Mouse (Mus musculus) neural tube, embryonic 10.5 days (tissue): ENCODE data around the gene Ostf1.

Source experiments
- DNase-seq: peaks from one replicate; pipeline ENCODE4 v3.0.0-alpha.2; 2017; ENCODE audit warnings: low spot score; ENCODE audit errors: extremely low spot score

Ostf1 gene

GRCm38 (mm10) chr19:18646397-18646796 lies 14.8 kb upstream of the Ostf1 start:
- DNase-seq, result no peak

DNA sequence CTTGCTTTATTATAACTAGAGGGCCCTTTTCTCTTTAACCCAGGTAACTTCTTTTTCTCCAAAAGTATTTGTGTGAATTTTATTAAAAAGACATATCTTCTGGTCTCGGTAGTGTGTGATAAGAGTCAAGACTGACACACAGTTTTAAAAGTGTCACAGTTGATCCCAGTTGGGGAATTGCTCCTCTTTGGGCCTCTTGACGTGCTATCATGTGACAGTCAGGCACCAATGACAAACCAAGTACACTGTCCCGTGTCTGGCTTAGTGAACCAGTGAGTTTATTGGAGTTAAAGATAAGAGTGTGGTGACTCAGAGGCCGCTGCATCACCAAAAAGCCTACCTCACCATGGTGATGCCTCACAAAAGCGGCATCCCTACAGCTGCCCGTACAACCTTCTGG lies 12.5 kb upstream of the Ostf1 start:
- DNase-seq, result no peak

DNA sequence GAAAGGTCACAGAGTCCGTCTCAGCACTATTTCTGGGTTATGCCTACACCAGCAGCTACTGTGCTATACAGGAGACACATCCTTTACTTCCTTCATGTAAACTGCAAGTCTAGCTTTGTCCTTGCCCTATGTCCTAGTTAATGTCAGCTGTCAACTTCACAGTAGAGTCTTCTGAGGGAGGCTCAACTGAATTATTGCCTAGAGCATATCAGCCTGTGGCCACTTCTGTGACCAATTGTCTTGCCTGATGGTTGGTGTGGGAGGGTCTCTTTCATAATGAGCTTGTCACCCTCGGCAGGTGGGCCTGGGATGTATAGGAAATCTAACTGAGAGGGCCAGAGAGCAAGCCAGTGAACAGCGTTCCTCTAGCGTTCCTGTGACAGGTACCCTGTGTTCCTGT lies 11.8 kb upstream of the Ostf1 start:
- DNase-seq, result no peak

DNA sequence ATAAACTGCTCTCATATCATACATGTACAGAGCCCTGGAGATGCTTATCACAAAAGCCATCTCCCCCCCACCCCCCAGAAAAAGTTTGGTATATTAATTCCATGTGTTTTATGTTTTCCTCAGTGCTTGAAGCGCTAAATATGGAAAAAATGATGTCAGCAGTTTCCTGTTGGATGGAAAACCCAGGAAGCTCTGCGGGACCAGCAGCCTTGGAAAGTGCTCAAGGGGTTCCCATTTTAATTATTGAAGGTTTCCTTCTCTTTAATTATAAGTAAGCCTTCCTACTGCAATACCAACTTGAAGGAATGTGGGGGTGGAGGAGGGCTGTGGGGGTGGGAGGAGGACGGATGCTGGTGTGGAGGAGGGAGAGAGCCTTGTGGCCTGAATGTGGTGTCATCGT lies 9.4 kb upstream of the Ostf1 start:
- no peak for DNase-seq

DNA sequence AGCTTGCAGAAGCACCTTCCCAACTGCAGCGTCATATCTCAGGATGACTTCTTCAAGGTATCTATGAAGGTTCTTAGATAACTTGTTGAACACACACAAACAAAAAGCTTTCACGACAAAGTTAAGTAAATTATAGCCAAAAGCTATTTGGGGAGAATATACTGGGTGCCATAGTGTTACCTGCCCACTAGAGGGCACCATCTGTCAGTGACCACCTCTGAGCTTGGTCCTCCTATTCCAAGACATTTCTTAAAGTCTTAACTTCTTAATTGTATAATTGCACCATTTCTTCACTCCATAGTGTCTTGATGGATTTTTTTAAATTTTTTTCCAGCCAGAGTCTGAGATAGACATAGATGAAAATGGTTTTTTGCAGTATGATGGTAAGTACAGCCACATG lies 7.9 kb upstream of the Ostf1 start:
- no peak for DNase-seq

DNA sequence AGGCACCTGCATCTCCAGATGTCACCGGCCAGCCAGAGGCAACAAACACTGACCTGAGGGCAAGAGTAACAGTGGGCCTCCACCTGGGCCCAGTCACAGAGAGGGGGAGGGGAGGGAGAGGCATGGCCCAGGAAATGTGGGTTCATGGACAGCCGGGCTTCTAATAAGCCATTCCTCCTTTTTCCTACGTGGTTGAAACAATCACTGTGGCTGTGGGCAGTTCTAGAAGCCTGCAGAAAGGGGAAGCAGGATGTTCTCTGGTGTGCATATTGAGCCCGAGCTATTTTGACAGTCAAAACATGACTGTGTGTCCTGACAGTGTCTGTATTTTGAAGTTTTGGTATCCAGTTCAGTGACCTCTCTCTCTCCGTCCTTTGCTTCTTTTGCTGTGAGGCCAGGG lies 7.3 kb upstream of the Ostf1 start:
- DNase-seq, result no peak

- DNase-seq, result no peak
Observed at GRCm38 (mm10) chr19:18637954-18638353, 6.3 kb upstream of the Ostf1 start.

DNA sequence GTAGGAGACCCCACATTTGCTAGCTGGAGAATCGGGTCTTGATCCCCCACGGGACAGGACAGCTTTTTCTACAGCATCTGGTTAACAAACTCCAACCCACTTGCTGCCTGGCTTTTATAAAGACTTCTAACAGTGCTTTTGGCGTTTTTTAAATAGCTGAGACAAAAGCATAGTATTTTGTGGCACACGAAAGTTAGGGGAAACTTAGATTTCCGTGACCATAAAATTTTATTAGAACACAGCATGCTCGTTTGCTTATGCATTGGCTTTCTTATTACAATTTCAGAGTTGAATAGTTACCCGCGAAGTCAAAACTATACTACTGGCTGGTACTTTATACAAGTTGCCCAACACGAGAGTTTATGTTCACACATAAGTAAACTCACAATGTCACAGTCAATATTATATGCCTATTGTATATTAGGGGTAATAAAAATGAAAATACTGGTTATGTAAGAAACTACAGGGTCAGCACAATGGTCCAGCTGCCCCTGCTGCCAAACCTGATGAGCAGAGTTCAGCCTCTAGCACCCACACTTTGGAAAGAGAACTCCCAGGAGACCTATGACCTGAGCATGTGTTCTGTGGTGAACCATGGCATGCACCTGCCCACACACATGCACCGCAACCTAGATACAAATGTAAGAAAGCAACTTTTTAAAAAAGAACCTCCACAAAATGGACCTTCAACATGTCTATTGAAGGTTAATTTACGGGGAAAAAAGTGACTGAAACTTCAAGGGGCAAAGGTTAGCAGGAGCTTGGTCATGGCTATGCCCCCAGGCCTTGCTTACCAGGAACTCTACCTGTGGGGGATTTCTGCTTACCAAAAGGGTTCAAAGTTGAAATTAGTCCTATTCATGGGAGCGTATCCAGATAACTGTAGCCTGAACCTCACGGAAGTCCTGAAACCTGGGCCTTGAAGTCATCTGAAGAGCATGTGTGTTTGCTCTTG lies 885 bp upstream of the Ostf1 start:
- DNase-seq, result no peak

- DNase-seq, result no peak
Observed at GRCm38 (mm10) chr19:18631161-18631643, 421 bp downstream of the Ostf1 start.

- DNase-seq, result peak; percentile 30
Observed at GRCm38 (mm10) chr19:18630221-18631119, 1.2 kb downstream of the Ostf1 start.

- no peak for DNase-seq
Observed at GRCm38 (mm10) chr19:18629589-18629988, 2.0 kb downstream of the Ostf1 start.

- no peak for DNase-seq
Observed at GRCm38 (mm10) chr19:18623894-18624293, 7.7 kb downstream of the Ostf1 start.

GRCm38 (mm10) chr19:18619691-18620090 lies 11.9 kb downstream of the Ostf1 start:
- DNase-seq, result no peak

DNA sequence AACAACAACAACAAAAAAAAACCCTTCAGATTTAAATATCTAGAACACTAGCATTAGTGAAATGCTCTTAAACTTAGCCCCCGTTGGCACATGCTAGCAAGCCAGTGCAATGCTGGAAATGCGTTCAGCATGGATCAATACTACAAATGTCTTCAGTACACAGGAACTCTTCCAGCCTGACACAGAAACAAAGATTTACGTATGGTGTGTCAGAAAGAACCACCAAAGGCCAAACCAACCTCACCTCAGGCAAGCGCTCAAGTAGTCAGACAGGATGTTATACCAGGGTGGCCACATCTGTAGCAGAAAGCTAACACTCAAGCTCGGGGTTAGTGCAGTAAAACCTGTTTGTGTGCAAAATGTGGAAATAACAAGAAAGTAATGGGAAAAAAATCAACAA lies 12.6 kb downstream of the Ostf1 start:
- no peak for DNase-seq

- no peak for DNase-seq
Observed at GRCm38 (mm10) chr19:18617504-18617903, 14.1 kb downstream of the Ostf1 start.

DNA sequence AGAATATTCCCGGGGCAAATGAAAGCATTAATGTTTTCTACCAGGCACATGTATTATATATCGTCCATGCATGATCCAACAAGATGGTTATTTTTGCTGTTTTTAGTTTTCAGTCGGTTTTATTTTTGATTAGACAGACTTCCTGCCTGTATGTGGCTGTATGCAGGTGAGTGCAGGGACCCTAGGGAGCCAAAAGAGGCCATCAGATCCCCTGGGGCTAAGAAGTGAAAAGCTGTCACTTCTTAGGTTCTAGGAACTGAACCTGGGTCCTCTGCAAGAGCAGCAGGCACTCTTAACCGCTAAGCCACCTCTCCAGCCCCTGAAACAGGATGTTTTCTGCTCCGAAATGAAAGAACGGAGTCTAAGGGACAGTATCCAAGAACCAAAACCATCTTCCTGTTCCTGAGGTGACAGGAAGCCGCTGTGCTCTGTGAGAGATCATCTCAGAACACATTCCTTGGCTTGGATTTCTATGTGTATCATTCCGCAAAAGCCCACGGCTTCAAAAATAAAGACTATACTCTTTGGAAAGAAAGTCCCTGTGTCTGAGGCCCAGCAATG lies 15.9 kb downstream of the Ostf1 start:
- no peak for DNase-seq

GRCm38 (mm10) chr19:18614337-18614736 lies 17.3 kb downstream of the Ostf1 start:
- no peak for DNase-seq

DNA sequence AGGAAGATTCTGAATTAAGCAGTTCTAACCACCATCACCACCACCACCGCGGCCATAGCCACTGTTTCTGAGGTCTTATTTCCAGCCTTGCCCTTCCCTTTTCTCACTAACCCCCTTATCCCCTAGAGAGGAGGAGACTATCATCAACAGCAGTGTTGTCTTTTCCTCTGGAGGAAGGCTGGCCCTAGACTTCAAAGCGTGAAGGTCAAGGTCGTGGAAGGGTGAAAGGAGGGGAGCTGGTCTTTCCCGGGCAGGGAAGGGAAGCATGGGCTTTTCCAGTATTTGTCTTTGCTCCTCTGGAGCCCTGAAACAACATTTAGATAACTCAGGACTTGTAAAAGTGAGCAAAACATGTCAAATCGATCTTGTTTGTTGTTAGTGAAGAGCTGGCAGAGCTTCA lies 22.6 kb downstream of the Ostf1 start:
- DNase-seq, result no peak

GRCm38 (mm10) chr19:18607907-18608306 lies 23.7 kb downstream of the Ostf1 start:
- DNase-seq, result no peak

- no peak for DNase-seq
Observed at GRCm38 (mm10) chr19:18603011-18603410, 28.6 kb downstream of the Ostf1 start.

DNA sequence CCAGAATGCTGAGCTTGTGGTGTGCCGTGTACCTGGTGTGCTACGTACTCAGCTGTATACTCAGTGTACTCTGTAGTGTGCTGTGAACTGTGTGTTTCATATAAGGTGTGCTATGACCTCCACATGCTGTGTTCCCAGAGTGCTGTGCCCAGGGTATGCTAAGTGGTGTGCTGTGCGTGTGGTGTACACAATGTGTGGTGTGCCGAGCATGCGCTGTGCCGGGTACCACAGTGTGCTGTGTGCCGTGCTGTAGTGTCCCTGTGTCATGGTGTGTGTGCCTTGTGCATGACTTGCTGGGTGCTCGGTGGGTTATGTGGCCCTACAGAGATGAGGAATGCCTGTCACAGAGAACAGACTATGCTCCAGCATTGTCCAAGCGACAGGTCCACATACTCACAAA lies 31.0 kb downstream of the Ostf1 start:
- no peak for DNase-seq

- DNase-seq, result no peak
Observed at GRCm38 (mm10) chr19:18599650-18600049, 32.0 kb downstream of the Ostf1 start.
